Mouse (Mus musculus) heart, adult 2 months (tissue): ENCODE measurements at regions not wholly inside any gene's neighbourhood (a gene's known extent, or its start where the extent isn't known, plus 50 kb on each side); places are given as distances from the start of the nearest gene placed in this dataset.

Experiments
- CTCF ChIP-seq: fragments of 200-600 bp; IDR thresholded peaks from 2 replicates; pipeline ENCODE4 v1.8.1; 2022; ENCODE audit warnings: antibody characterized with exemption, mild to moderate bottlenecking, moderate library complexity
- EP300 ChIP-seq: fragments of 200-500 bp; IDR thresholded peaks from 2 replicates; pipeline ENCODE4 v1.6.1; 2011; ENCODE audit warnings: low read depth, low read length, control low read depth; ENCODE audit not compliant: insufficient read depth
- POLR2A ChIP-seq: fragments of 200-500 bp; IDR thresholded peaks from 2 replicates; pipeline ENCODE4 v1.6.1; 2011; ENCODE audit warnings: mild to moderate bottlenecking, low read depth, low read length, control low read depth; ENCODE audit not compliant: insufficient read depth

DNA sequence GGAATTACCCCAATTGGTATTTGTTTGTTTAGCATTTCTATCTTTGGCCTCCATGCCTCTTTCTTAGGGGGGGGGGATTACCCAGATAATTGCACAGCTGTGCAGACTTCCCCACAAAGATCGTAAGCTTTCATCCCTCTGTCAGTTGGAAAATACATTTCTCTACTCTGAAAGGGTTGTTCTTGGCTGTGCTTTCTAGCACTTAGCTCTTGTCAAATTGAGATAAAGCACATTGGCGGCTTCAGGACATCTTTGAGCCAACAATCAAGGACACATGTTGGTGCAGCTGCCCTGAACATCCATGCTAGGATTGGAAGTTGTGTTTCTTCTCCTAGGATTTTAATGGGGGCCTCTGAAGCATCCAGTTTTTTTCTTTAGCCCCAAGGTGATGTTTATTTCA, 142.1 kb upstream of the Foxa2 start:
- TF ChIP-seq CTCF (no peak), POLR2A (no peak), EP300 (no peak)
